Mouse (Mus musculus) thymus, postnatal 10 days (tissue): Measurements from ENCODE around the gene Olfr223.
A peak's percentile ranks its signal among the peaks of the same experiment; 100 is the strongest.
"Not testable (repeated sequence)": the region's sequence is repeated elsewhere in the genome, so short reads cannot be mapped to it uniquely, and the experiment has no call there.

Source experiments
- DNase-seq, 2 experiments: peaks; one replicate each; pipeline ENCODE4 v3.0.0; 2021; ENCODE audit warnings: low spot score in 2 of 2

The Olfr223 gene

GRCm38 (mm10) chr11:59593189-59593588 lies at the start of gene Olfr223:
Gene Olfr223, minus strand, starts transcription at chr11:59593289.
- DNase-seq = no peak

- DNase-seq = no peak
Measured at GRCm38 (mm10) chr11:59642420-59642819, 49.3 kb upstream of the Olfr223 start.

GRCm38 (mm10) chr11:59641227-59641626 lies 48.1 kb upstream of the Olfr223 start:
- no peak for DNase-seq

DNA sequence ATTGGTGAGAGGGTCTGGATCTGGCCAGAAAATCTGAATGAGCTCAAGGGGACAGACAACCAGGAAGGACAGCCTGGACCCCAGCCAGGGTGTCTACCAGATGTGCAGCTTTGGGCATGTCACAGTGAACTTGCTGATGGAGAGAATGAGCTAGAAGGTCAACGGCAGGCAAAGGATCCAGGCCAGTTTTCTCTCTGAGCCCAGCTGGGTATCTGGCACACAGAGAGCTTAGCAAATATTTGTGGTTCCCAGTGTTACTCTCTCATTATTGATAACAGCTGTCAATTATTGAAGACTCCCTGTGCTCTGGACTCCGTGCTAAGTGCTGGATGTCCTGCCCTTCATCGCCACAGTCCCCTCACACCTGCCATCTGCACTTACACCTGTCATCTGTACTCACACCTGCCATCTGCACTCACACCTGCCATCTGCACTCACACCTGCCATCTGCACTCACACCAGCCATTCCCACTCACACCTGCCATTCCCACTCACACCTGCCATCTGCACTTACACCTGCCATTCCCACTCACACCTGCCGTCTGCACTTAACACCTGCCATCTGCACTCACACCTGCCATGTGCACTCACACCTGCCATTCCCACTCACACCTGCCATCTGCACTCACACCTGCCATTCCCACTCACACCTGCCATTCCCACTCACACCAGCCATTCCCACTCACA lies 47.0 kb upstream of the Olfr223 start:
- no peak for DNase-seq

DNA sequence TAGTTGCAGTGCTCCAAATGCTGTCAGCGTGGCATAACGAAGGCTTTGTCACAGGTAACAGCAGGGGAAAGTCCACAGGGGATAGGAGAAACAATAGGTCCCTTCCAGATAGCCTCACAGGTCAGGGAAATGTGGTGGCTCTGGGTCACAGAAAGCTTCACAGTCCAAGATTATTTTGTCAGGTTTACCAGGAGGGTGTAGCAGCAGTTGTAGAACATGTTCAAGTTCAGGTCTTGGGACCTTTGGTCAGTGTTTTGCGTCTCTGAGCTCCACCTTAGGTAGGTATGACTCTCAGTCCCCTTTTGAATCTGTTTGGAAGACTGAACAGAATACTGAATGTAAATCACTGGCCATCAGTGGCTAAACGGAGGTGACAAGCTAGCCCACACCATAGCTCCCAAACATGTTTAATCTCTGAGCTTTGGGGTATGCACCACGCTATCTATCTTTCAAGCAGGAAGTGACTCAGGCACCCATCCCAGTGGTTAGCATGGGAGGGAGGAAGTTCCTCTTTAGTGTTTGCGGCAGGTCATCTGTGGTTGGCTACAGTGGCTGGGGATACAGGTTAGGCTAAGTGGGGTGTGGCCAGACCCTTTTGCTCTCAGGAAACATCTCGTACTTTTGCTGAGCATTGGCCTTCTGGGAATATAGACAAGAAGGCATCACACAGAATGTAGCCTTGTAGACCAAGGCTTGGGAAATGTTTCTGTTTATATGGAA lies 43.8 kb upstream of the Olfr223 start:
- no peak for DNase-seq

DNA sequence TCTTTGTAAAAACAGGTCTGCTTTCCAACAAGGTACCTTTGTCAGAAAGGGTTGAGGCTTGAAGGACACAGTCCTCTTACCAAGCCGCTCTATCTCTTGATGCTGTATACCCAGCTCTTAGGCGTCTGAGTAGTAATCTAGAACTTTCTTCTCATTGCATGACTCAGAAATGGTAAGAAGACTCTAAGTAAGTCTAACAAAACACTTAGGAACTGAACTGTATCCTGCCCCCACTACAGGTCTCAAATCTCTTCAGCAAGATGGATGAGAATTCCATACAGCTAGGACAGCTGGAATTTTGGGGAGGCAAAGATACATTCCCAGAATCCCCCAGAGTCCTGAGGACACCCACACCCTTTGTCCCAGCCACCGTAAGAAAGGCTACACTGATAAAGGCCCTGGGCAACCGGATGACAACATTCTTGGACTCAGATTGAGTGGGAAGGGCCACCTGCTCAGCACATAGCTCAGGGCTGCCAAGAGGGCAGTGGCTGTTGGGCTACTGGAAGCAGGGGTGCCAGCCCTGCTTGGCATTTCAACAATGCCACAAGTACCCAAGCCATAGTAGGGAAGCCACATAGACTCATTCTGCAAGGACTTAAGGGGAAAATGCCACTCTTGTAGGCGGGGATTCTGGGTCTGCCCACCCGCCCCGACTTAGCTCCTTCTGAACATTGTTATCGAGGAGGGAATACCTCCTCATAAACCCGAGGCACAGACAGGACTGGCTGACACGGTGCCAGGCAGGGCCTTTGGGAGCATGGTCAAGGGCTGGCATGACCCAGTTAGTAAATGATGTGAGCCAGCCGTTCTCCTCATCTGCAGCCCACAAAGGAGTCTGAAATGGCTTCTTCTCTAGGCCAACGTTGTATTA lies 43.0 kb upstream of the Olfr223 start:
- DNase-seq = no peak

DNA sequence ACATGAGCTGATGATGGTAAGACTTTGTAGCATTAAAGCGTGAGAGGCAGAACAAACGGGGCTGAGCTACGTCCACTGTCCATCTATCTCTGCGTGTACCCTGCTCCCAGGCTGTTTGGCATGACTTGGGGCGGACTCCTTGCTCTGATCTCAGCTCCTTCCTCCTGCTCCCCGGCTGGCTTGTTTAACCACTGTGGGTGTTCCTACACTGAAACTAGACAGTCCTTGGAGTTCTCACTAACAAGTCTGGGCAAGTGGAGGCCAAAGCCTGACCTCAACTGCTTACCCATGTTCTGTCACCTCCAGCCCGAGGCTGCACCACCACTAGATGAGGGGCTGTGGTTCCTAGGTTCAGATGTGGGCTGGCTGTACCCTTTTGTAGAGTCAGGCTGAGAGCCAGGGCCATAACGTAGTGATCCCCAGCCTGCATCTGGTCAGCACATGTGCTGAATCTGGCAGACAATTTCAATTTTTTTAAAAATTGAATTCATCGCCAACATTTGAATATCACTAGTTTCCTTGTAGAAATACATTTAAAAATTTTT lies 42.2 kb upstream of the Olfr223 start:
- DNase-seq = no peak

GRCm38 (mm10) chr11:59634001-59634660 lies 41.0 kb upstream of the Olfr223 start:
- DNase-seq = no peak

- DNase-seq = peak; percentile 33 to 61
Measured at GRCm38 (mm10) chr11:59633037-59633436, 39.9 kb upstream of the Olfr223 start.

DNA sequence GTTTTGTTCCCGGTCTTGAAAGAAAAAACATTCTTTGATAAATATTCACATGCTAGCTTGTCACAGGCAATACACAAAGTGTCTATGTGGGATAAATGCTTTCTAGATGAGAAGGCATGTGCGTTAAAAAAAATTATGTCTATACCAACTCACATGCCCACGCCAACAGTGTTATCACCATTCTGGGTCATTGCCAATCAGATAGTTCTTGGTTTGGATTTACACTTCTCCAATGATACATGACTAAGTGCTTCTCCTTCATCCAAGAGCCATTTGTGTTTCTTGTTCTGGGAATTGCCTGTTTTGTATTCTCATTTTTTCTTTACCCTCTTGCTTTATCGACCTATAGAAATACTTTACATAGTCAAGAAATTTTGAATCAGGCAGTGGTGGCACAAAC lies 38.9 kb upstream of the Olfr223 start:
- DNase-seq = no peak

GRCm38 (mm10) chr11:59629871-59630270 lies 36.8 kb upstream of the Olfr223 start:
- DNase-seq = no peak

GRCm38 (mm10) chr11:59628177-59628576 lies 35.1 kb upstream of the Olfr223 start:
- no peak for DNase-seq

- no peak for DNase-seq
Measured at GRCm38 (mm10) chr11:59626192-59626591, 33.1 kb upstream of the Olfr223 start.

DNA sequence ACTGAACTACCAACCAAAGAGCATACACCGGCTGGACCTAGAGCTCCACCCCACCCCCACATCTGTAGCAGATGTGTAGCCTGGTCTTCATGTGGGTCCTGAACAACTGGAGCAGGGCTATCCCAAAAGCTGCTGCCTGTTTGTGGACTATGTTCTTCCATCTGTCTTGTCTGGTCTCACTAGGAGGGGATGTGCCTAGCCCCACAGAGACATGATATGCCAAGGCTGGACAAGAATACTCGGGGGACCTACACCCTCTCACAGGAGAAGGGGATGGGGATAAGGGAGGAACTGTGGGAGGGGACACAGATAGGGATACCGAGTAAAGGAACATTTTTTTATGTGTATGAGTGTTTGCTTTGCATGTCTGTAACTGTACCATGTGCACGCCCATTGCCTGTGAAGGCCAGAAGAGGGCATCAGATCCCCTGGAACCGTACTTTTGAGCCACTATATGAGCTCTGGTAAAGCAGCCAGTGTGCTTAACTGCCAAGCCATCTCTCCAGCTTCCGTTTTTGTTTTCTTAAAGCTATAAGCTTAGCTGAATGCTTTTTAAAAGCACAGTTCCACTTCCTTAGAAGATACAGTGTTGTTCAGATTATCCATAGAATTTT lies 31.0 kb upstream of the Olfr223 start:
- peak; percentile 70 to 71 for DNase-seq

GRCm38 (mm10) chr11:59622214-59622613 lies 29.1 kb upstream of the Olfr223 start:
- DNase-seq = no peak

DNA sequence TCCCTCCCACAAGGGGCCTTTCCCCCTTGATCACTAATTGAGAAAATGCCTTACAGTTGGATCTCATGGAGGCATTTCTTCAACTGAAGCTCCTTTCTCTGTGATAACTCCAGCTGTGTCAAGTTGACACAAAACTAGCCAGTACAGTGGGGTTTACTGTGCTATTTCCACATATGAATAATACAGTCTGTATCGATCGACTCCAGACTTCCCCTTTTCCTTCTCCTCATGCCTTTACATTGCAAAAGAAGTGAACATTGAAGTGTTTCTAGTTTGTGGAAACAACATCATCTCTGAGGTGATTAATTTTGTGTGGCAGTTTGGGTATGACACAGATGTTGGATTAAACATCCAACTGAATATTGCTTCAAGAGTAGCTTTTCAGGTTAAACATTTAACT lies 23.9 kb upstream of the Olfr223 start:
- DNase-seq = not testable (repeated sequence)

DNA sequence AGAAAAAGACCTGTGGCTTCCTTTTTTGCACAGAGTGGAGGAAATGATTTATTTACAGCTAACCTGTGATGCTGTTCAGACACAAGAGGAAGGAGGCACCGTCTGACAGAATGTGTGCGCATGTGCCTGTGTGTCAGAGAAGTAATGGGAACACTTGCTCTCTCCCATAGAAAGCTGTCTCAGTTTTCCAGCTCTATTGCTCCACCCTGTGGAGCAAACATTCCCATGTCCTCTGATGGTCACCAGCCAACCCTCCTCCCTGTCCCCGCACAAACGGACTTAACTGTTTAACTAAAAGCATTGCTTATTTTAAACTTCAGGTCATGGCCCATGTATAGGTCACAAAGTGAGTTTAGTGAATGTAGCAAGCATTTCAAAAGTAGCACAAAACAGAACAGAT lies 21.0 kb upstream of the Olfr223 start:
- DNase-seq = no peak

DNA sequence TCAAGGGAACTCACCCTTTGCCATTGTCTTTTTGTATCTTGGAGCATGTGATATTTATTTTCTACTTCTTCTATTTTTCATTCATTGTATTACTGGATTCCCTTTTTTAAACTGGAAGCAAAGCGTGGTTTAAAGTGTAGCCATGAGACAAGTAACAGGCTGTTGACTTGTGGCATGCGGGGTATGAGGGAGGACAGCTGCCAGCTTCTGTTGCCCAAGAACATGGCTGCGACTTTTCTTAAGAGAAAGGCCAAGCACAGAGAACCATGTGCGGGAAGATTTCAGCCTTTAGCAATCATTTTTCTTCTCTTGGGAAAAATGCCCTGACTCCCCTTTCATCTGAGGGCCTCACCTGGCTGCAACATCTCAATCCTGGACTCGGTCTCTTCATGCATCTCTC lies 18.6 kb upstream of the Olfr223 start:
- DNase-seq = no peak

- no peak for DNase-seq
Measured at GRCm38 (mm10) chr11:59602287-59602686, 9.2 kb upstream of the Olfr223 start.

DNA sequence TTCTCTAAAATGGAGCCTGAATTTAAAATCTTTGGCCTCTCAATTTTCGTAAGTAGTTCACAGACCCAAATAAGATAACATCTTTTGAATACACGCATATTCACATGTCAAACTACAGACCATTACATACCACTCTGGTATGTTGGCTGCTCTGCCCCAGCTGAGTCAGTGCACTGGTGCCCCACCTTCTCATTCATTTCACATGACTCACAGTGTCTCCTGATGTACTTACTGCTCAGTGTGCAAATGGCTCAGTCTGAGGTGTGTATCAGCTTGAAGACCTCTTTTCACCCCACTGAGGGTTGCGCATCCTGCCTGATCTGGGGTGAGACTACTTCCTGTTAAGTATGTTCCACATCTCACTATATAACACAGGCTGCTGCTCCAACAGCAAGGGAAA lies 7.8 kb upstream of the Olfr223 start:
- DNase-seq = no peak

DNA sequence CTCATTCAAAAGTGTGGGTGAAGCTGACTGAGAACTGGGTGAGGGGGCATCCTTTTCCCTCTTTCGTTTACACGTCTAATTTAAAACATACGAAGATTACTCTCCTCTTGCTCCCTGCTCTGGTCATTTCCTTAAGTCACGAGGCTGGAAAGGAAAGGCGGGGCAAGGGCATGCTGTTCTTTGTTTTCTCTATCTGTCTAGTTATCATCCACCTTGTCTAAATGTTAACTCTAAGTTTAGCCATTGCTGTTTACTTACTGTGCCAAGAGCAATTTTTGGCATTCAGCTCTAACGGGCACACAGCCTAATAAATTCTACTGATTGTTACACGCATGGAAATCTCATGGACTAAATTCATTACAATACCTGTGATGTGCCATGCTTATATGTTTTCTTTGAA lies 6.1 kb upstream of the Olfr223 start:
- no peak for DNase-seq
